Mouse (Mus musculus) heart, embryonic 15.5 days (tissue): Measurements from ENCODE around the gene Il17rb. TPM values are rescaled to one million over a fixed set of nuclear protein-coding genes. Genes with fewer than 3 reads are reported as not detected.

Experiments
- ATAC-seq: fragments of 200-750 bp; cut with Nextera tagmentation; replicated peaks from 2 replicates; pipeline ENCODE4 v1.8.0; 2017; ENCODE audit warnings: low read depth, moderate TSS enrichment; ENCODE audit not compliant: insufficient number of reproducible peaks, insufficient read depth, low FRiP score
- H3K27ac ChIP-seq: fragments of 300-500 bp; sonication (generic); 2 replicates; pipeline ENCODE4 v1.5.1; 2015; ENCODE audit warnings: mild to moderate bottlenecking, inconsistent platforms
- H3K27me3 ChIP-seq: fragments of 300-500 bp; sonication (generic); 2 replicates; pipeline ENCODE4 v1.6.1; 2015; ENCODE audit warnings: inconsistent platforms
- H3K36me3 ChIP-seq: fragments of 300-500 bp; sonication (generic); 2 replicates; pipeline ENCODE4 v1.6.1; 2015; ENCODE audit warnings: mild to moderate bottlenecking, inconsistent platforms
- H3K4me1 ChIP-seq: fragments of 300-500 bp; sonication (generic); replicated peaks from 2 replicates; pipeline ENCODE4 v1.6.1; 2015; ENCODE audit warnings: inconsistent platforms
- H3K4me2 ChIP-seq: fragments of 300-500 bp; sonication (generic); 2 replicates; pipeline ENCODE4 v1.6.1; 2015; ENCODE audit warnings: inconsistent platforms, mild to moderate bottlenecking, moderate library complexity
- H3K4me3 ChIP-seq: fragments of 300-500 bp; sonication (generic); 2 replicates; pipeline ENCODE4 v1.5.1; 2015; ENCODE audit warnings: mild to moderate bottlenecking, inconsistent platforms
- H3K9ac ChIP-seq: fragments of 300-500 bp; sonication (generic); 2 replicates; pipeline ENCODE4 v1.6.1; 2015; ENCODE audit warnings: mild to moderate bottlenecking, inconsistent platforms
- H3K9me3 ChIP-seq: fragments of 300-500 bp; sonication (generic); replicated peaks from 2 replicates; pipeline ENCODE4 v1.6.1; 2016; ENCODE audit warnings: inconsistent platforms
- WGBS: fragments of 180-500 bp; shearing (Covaris S2); methylation state at CpG from one replicate; pipeline ENCODE4 v1.1.7; 2015; ENCODE audit warnings: mixed read lengths; 5-methylcytosine and 5-hydroxymethylcytosine counted together
- polyA plus RNA-seq: library from polyadenylated mRNA; unstranded; fragments of >200 nt; fragmentation: Nextera tagmentation; extraction: Ambion mirVana; gene quantifications from 2 replicates; pipeline ENCODE4 v1.2.1, GENCODE M21; 2015

Il17rb gene
- polyA plus RNA-seq, 1 experiment from 2014 or later, result 0.62 TPM

GRCm38 (mm10) chr14:29986096-29986495, 22.6 kb downstream of the Il17rb start:
- no peak overlapping the region for H3K27ac ChIP-seq
- WGBS, result 92% methylated on average over 4 of the region's 4 CpGs
- no peaks in the 10 kb centered on the region for H3K4me1 ChIP-seq
- H3K27me3 ChIP-seq, result no peaks in the 10 kb centered on the region
- no peaks in the 10 kb centered on the region for H3K9me3 ChIP-seq
- no peak overlapping the region for H3K4me2 ChIP-seq
- H3K9ac ChIP-seq, result no peak overlapping the region
- no peak overlapping the region for H3K4me3 ChIP-seq
- no peak for ATAC-seq
- peaks cover 100% of the 10 kb centered on the region for H3K36me3 ChIP-seq

DNA sequence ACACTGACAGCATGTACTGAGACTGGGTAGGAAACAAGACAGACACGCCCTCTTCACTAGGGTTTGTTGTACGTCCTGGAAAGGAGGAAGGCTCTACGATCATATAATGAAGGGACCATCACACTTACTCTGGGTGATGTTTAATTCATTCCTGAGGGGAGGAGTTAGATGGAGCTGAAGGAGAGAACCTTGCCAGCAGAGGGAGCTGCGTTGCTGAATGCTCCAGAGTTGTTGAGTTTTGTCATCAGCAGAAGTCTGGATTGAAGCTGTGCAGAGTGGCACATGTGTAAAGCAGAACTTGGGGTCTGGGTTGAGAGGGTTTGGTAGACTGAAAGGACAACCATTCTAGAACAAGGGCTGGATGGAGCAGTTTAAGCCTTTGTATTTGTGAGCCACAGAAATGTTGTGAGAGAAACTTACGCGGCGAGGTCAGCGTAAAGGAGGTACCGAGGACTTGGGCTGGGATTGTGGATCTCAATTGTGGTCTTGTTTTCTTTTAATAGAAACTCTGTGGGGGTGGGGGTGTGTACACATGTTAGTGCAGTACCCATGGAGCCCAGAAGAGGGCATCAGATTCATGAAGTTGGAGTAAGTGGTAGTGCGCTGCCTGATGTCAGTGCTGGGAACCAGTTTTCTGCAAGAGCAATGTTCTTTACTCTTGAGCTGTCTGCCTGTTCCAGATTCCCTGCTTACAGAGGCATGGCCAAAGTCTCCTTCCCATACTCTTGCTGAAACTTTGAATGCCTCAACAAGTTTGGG, 28.1 kb downstream of the Il17rb start:
- WGBS, result 92% methylated on average over 10 of the region's 10 CpGs

DNA sequence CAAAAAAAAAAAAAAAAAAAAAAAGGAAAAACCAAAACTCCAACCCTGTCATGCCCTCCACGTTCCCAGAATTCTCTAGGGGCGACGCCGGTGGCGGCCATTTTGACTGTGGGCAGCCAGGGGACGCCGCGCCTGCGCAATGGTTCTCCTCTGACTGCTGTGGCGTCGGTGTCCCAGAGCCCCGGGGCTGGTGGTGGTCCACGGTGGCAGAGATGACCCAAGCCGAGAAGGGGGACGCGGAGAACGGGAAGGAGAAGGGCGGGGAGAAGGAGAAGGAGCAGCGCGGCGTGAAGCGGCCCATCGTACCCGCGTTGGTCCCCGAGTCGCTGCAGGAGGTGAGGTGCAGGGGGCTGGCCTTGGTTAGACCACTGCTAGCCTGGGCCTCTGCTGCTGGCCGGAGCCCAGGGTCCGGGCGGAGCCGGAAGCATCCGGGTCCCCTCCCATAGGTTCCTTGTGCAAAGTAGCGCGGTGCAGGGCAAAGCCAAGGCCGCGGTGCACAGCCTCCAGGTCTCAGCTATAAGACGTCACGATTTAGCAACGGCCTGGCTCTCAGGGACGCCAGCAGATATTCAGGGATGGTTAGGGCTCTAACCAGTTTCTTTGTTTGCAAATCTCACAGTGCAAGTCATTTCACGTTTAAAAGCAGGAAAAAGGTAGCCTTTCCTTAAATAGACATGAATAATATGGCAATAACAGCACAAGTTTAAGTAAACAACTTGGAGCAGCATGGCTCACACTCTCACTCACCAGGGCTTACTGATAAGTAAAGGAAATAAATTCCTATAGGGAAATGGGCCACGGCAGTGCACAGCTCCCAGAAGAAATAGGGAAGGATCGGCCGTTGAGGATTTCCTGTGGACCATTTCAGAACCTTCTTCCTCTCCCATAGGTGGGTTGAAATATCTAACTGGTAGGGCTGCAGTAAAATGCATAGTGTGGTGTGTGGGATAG, 30.2 kb downstream of the Il17rb start, which contains the start of gene Actr8:
Gene Actr8, plus strand, starts transcription at position 84 of the 951 bp plus-strand sequence.
- Histone ChIP-seq H3K9me3 (no peaks in the 10 kb centered on the region), H3K4me1 (peaks cover 11% of the 10 kb centered on the region), H3K4me3 (peak within 1 kb of the TSS; percentile 70), H3K9ac (peak within 1 kb of the TSS; percentile 73), H3K27ac (peak within 1 kb of the TSS; percentile 91), H3K36me3 (peaks cover 50% of the 10 kb centered on the region), H3K4me2 (peak within 1 kb of the TSS; percentile 76), H3K27me3 (no peaks in the 10 kb centered on the region)
- peak; percentile 96 for ATAC-seq
- WGBS, result 1% methylated on average over 44 of the region's 44 CpGs

More for the DNA sequence above, 28.1 kb downstream of the Il17rb start:
- H3K4me2 ChIP-seq, result no peak overlapping the region
- no peak for ATAC-seq
- H3K27ac ChIP-seq, result no peak overlapping the region
- peaks cover 55% of the 10 kb centered on the region for H3K36me3 ChIP-seq
- peaks cover 11% of the 10 kb centered on the region for H3K4me1 ChIP-seq
- H3K27me3 ChIP-seq, result no peaks in the 10 kb centered on the region
- H3K9ac ChIP-seq, result no peak overlapping the region
- H3K9me3 ChIP-seq, result no peaks in the 10 kb centered on the region
- no peak overlapping the region for H3K4me3 ChIP-seq

- no peak overlapping the region for H3K4me3 ChIP-seq
- H3K27ac ChIP-seq, result no peak overlapping the region
- H3K4me1 ChIP-seq, result peaks cover 11% of the 10 kb centered on the region
- H3K9me3 ChIP-seq, result no peaks in the 10 kb centered on the region
- WGBS, result 91% methylated on average over 6 of the region's 6 CpGs
- no peak overlapping the region for H3K9ac ChIP-seq
- H3K4me2 ChIP-seq, result no peak overlapping the region
- H3K36me3 ChIP-seq, result peaks cover 48% of the 10 kb centered on the region
- ATAC-seq, result no peak
- no peaks in the 10 kb centered on the region for H3K27me3 ChIP-seq
Observed at GRCm38 (mm10) chr14:29976927-29977326, 31.8 kb downstream of the Il17rb start.

GRCm38 (mm10) chr14:29971993-29972392, 36.7 kb downstream of the Il17rb start:
- H3K4me3 ChIP-seq, result no peak overlapping the region
- H3K9me3 ChIP-seq, result no peaks in the 10 kb centered on the region
- H3K27ac ChIP-seq, result no peak overlapping the region
- no peak overlapping the region for H3K9ac ChIP-seq
- WGBS, result 81% methylated on average over 5 of the region's 5 CpGs
- H3K4me1 ChIP-seq, result peaks cover 13% of the 10 kb centered on the region
- ATAC-seq, result no peak
- H3K27me3 ChIP-seq, result no peaks in the 10 kb centered on the region
- peaks cover 44% of the 10 kb centered on the region for H3K36me3 ChIP-seq
- H3K4me2 ChIP-seq, result no peak overlapping the region

GRCm38 (mm10) chr14:29971446-29971845, 37.2 kb downstream of the Il17rb start:
- Histone ChIP-seq H3K9me3 (no peaks in the 10 kb centered on the region), H3K36me3 (peaks cover 44% of the 10 kb centered on the region), H3K4me3 (no peak overlapping the region), H3K4me1 (peaks cover 13% of the 10 kb centered on the region), H3K27me3 (no peaks in the 10 kb centered on the region), H3K9ac (no peak overlapping the region), H3K4me2 (no peak overlapping the region), H3K27ac (no peak overlapping the region)
- ATAC-seq, result no peak
- 88% methylated on average over 7 of the region's 7 CpGs for WGBS

DNA sequence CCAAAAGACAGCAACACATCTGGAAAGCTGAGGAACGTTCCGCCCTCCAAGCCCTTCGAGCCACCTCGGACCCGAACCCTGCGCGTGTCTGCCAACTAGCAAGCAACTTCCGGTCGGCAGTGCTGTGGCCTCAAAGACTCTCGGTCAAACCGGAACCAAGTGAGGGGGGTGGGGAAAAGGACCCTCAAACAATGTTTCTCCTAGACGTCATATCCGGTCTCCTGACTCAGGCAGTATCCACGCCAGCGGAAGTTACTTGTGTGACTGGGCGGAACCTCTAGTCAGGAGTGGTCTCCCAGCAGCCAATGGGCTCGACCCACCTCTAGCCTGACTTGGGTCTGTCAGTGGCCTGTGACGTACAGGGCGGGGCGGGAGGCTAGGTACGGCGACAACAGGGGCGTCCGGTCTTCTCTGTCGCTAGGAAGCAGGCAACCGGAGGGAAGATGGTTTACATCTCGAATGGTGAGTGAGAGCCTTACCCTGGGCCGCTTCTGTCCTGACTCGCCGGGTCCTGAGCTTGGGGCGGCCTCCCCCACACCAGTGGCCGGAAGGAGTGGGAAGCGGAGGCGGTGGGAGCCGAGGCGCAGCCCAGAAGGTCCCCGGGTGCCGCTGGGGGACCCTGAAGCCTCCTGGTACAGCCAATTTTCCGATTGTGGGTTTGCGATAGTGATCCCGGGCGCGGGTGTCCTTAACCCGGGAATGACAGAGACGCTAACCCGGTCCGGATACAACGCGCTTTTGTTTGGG, 40.4 kb downstream of the Il17rb start, which contains the start of gene Selenok:
Gene Selenok, plus strand, starts transcription at position 234 of the 747 bp plus-strand sequence.
- Histone ChIP-seq H3K27me3 (no peaks in the 10 kb centered on the region), H3K36me3 (peaks cover 27% of the 10 kb centered on the region), H3K4me1 (peaks cover 13% of the 10 kb centered on the region), H3K4me3 (peak within 1 kb of the TSS; percentile 83), H3K4me2 (peak within 1 kb of the TSS; percentile 72), H3K9me3 (no peaks in the 10 kb centered on the region), H3K9ac (peak within 1 kb of the TSS; percentile 87), H3K27ac (peak within 1 kb of the TSS; percentile 83)
- under 1% methylated on average over 49 of the region's 49 CpGs for WGBS
- peak; percentile 100 for ATAC-seq

- H3K4me3 ChIP-seq, result peak overlapping the region; percentile 83
- 57% methylated on average over 7 of the region's 7 CpGs for WGBS
- H3K27me3 ChIP-seq, result no peaks in the 10 kb centered on the region
- no peaks in the 10 kb centered on the region for H3K9me3 ChIP-seq
- ATAC-seq, result no peak
- peak overlapping the region; percentile 72 for H3K4me2 ChIP-seq
- H3K36me3 ChIP-seq, result peaks cover 20% of the 10 kb centered on the region
- peaks cover 13% of the 10 kb centered on the region for H3K4me1 ChIP-seq
- H3K27ac ChIP-seq, result peak overlapping the region; percentile 78
- H3K9ac ChIP-seq, result peak overlapping the region; percentile 50; the same call in 1 of the 2 replicates
Observed at GRCm38 (mm10) chr14:29967611-29968010, 41.1 kb downstream of the Il17rb start.

DNA sequence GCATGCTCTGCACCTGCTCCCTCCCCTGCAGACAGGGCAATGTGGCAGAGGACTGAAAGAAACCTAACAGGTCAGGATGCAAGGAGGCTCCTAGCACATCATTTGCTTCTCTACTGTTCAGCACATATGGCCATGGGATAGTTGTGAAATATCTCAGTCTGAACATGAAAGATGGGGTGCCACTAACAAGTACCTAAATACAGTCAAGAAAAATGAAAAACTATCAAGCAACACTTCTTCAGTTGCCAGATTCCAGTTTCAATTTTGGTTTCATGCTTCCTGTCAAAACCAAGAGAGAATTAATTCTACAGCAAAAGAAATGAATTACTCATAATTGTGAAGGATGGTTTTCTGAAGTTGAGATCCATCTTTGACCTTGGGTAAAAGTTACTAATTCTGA, 51.3 kb downstream of the Il17rb start:
- H3K36me3 ChIP-seq, result no peaks in the 10 kb centered on the region

GRCm38 (mm10) chr14:29950805-29951204, 57.9 kb downstream of the Il17rb start:
- WGBS, result 66% methylated on average over 4 of the region's 4 CpGs
- Histone ChIP-seq H3K27me3 (no peaks in the 10 kb centered on the region), H3K27ac (no peak overlapping the region), H3K4me1 (no peaks in the 10 kb centered on the region), H3K36me3 (no peaks in the 10 kb centered on the region), H3K4me2 (no peak overlapping the region), H3K9ac (no peak overlapping the region), H3K9me3 (no peaks in the 10 kb centered on the region), H3K4me3 (no peak overlapping the region)
- ATAC-seq, result no peak

More for the DNA sequence above, 51.3 kb downstream of the Il17rb start:
- Histone ChIP-seq H3K4me3 (no peak overlapping the region), H3K9me3 (no peaks in the 10 kb centered on the region), H3K9ac (no peak overlapping the region), H3K27ac (no peak overlapping the region), H3K27me3 (no peaks in the 10 kb centered on the region), H3K4me2 (no peak overlapping the region), H3K4me1 (no peaks in the 10 kb centered on the region)
- ATAC-seq, result no peak
